29 mouse cellular contexts compared by ENCODE assay signal in genomic region chr13:103622324-103622723, GRCm38 (mm10).
DNase-seq lines count a peak whose midpoint lies in the region; ATAC-seq and TF ChIP-seq lines count a peak whose summit lies in the region.
"Had no signal": no experiment of that assay in that cellular context is flagged by ENCODE, and none has a peak within 500 bp of the region (broad histone marks: within the 10 kb centered on the region; RNA-seq: fewer than 3 reads in every experiment).

No protein-coding gene starts in this region.

- H3K36me3 ChIP-seq in forebrain, embryonic 16.5 days (ENCODE audit: control insufficient read depth, insufficient read depth): no peaks in the 10 kb centered on the region
- no peaks in the 10 kb centered on the region for H3K36me3 ChIP-seq in forebrain, embryonic 10.5 days (replicated peaks)
- H3K36me3 ChIP-seq in kidney, embryonic 15.5 days: no peaks in the 10 kb centered on the region
- no peaks in the 10 kb centered on the region for H3K36me3 ChIP-seq in midbrain, embryonic 15.5 days (replicated peaks)
- H3K36me3 ChIP-seq in midbrain, postnatal 0 days (ENCODE audit: insufficient read depth, low read length): no peaks in the 10 kb centered on the region
- H3K36me3 ChIP-seq: embryonic facial prominence, embryonic 12.5 days; heart, embryonic 13.5 days; limb, embryonic 15.5 days; liver, embryonic 13.5 days; stomach, embryonic 15.5 days had no signal

- no peak overlapping the region for H3K27ac ChIP-seq in forebrain, embryonic 16.5 days (ENCODE audit: low read length)
- H3K27ac ChIP-seq in forebrain, embryonic 10.5 days: no peak overlapping the region
- no peak overlapping the region for H3K27ac ChIP-seq in kidney, embryonic 15.5 days
- no peak overlapping the region for H3K27ac ChIP-seq in midbrain, embryonic 15.5 days
- no peak overlapping the region for H3K27ac ChIP-seq in midbrain, postnatal 0 days (ENCODE audit: low read depth, low read length)
- H3K27ac ChIP-seq: embryonic facial prominence, embryonic 12.5 days; gastrocnemius, adult 2 months; heart, adult 2 months; heart, embryonic 13.5 days; layer of hippocampus, adult 2 months; left cerebral cortex, adult 2 months; limb, embryonic 15.5 days; liver, embryonic 13.5 days; stomach, embryonic 15.5 days had no signal

- no peak for TF ChIP-seq CTCF in midbrain, postnatal 0 days (IDR thresholded peaks at IDR 0.05)

- no peaks in the 10 kb centered on the region for H3K4me1 ChIP-seq in forebrain, embryonic 16.5 days (replicated peaks; ENCODE audit: control insufficient read depth, insufficient read depth, low read length)
- peaks cover 14% of the 10 kb centered on the region for H3K4me1 ChIP-seq in forebrain, embryonic 10.5 days
- H3K4me1 ChIP-seq in kidney, embryonic 15.5 days: peaks cover 3% of the 10 kb centered on the region; the same call in 1 of the 2 replicates
- peaks cover 15% of the 10 kb centered on the region for H3K4me1 ChIP-seq in midbrain, embryonic 15.5 days
- H3K4me1 ChIP-seq in midbrain, postnatal 0 days (ENCODE audit: insufficient read depth, low read length): 0 out of 2 replicates have a peak, but pooled peaks cover 7% of the 10 kb centered on the region
- H3K4me1 ChIP-seq: embryonic facial prominence, embryonic 12.5 days; liver, embryonic 13.5 days; megakaryocyte, embryonic 14.5 days; stomach, embryonic 15.5 days had no signal

- peak; percentile 62; the same call in 1 of the 2 replicates for ATAC-seq in forebrain, embryonic 16.5 days
- ATAC-seq in kidney, embryonic 15.5 days (replicated peaks; ENCODE audit: low FRiP score): peak; percentile 85
- ATAC-seq in midbrain, embryonic 15.5 days (replicated peaks): peak; percentile 82
- no peak for ATAC-seq in midbrain, postnatal 0 days (ENCODE audit: low FRiP score)
- ATAC-seq: intestine, embryonic 16.5 days; lung, postnatal 0 days had no signal

- H3K9me3 ChIP-seq in forebrain, embryonic 16.5 days (ENCODE audit: control insufficient read depth, low read length): no peaks in the 10 kb centered on the region
- H3K9me3 ChIP-seq in forebrain, embryonic 10.5 days: no peaks in the 10 kb centered on the region; the same call in 1 of the 2 replicates
- H3K9me3 ChIP-seq in kidney, embryonic 15.5 days (replicated peaks): no peaks in the 10 kb centered on the region
- H3K9me3 ChIP-seq in midbrain, embryonic 15.5 days: no peaks in the 10 kb centered on the region
- no peaks in the 10 kb centered on the region for H3K9me3 ChIP-seq in midbrain, postnatal 0 days (ENCODE audit: low read length)
- H3K9me3 ChIP-seq: embryonic facial prominence, embryonic 12.5 days; heart, embryonic 13.5 days; limb, embryonic 15.5 days; liver, embryonic 13.5 days; stomach, embryonic 15.5 days had no signal

- DNase-seq in forebrain, embryonic 10.5 days (ENCODE audit: extremely low spot score, low spot score): no peak
- no peak for DNase-seq in kidney, postnatal 4 days
- DNase-seq in midbrain, postnatal 0 days (ENCODE audit: low spot score): no peak
- DNase-seq in layer of hippocampus, adult 11-12 months (ENCODE audit: low spot score): no peak
- DNase-seq: adrenal gland, postnatal 14 days; cerebellum, adult 11-12 months; cerebellum, adult 9-11 months; embryo, embryonic 11 days; gastrocnemius, adult 2 months; gastrocnemius, postnatal 36 days; heart, adult 2 months; heart, postnatal 10 days; kidney, adult 8-10 months; liver, embryonic 13.5 days; lung, adult 18-20 months; lung, postnatal 4 days; right cerebral cortex, postnatal 25 days had no signal

- H3K4me2 ChIP-seq in forebrain, embryonic 16.5 days (ENCODE audit: low read length): no peak overlapping the region
- H3K4me2 ChIP-seq in kidney, embryonic 15.5 days: no peak overlapping the region
- H3K4me2 ChIP-seq in midbrain, embryonic 15.5 days: no peak overlapping the region
- H3K4me2 ChIP-seq in midbrain, postnatal 0 days (ENCODE audit: low read depth, low read length, poor library complexity, severe bottlenecking): no peak overlapping the region
- H3K4me2 ChIP-seq: embryonic facial prominence, embryonic 12.5 days; heart, embryonic 13.5 days; limb, embryonic 15.5 days; liver, embryonic 13.5 days; stomach, embryonic 15.5 days had no signal

- 8% methylated on average over 5 of the region's 5 CpGs for WGBS in forebrain, embryonic 16.5 days
- WGBS in forebrain, embryonic 10.5 days: 26% methylated on average over 5 of the region's 5 CpGs
- WGBS in kidney, embryonic 15.5 days: 12% methylated on average over 5 of the region's 5 CpGs
- 11% methylated on average over 5 of the region's 5 CpGs for WGBS in midbrain, embryonic 15.5 days
- 15% methylated on average over 5 of the region's 5 CpGs for WGBS in midbrain, postnatal 0 days

- H3K9ac ChIP-seq in forebrain, embryonic 16.5 days (replicated peaks; ENCODE audit: low read depth, low read length): no peak overlapping the region
- no peak overlapping the region for H3K9ac ChIP-seq in kidney, embryonic 15.5 days
- no peak overlapping the region for H3K9ac ChIP-seq in midbrain, embryonic 15.5 days
- no peak overlapping the region for H3K9ac ChIP-seq in midbrain, postnatal 0 days (replicated peaks; ENCODE audit: low read length, poor library complexity, severe bottlenecking)
- H3K9ac ChIP-seq: embryonic facial prominence, embryonic 12.5 days; heart, embryonic 13.5 days; limb, embryonic 15.5 days; liver, embryonic 13.5 days; stomach, embryonic 15.5 days had no signal

- no peaks in the 10 kb centered on the region for H3K27me3 ChIP-seq in forebrain, embryonic 16.5 days (replicated peaks; ENCODE audit: control insufficient read depth, insufficient read depth, low read length)
- no peaks in the 10 kb centered on the region for H3K27me3 ChIP-seq in forebrain, embryonic 10.5 days (ENCODE audit: poor library complexity, severe bottlenecking)
- peaks cover 31% of the 10 kb centered on the region for H3K27me3 ChIP-seq in kidney, embryonic 15.5 days
- no peaks in the 10 kb centered on the region for H3K27me3 ChIP-seq in midbrain, embryonic 15.5 days (replicated peaks)
- no peaks in the 10 kb centered on the region for H3K27me3 ChIP-seq in midbrain, postnatal 0 days (ENCODE audit: insufficient read depth, low read length)
- H3K27me3 ChIP-seq: embryonic facial prominence, embryonic 12.5 days; heart, embryonic 13.5 days; stomach, embryonic 15.5 days had no signal

- H3K4me3 ChIP-seq in forebrain, embryonic 16.5 days (replicated peaks; ENCODE audit: low read length): no peak overlapping the region
- no peak overlapping the region for H3K4me3 ChIP-seq in forebrain, embryonic 10.5 days
- H3K4me3 ChIP-seq in kidney, embryonic 15.5 days (replicated peaks): no peak overlapping the region
- no peak overlapping the region for H3K4me3 ChIP-seq in midbrain, embryonic 15.5 days
- no peak overlapping the region for H3K4me3 ChIP-seq in midbrain, postnatal 0 days (ENCODE audit: low read depth, low read length)
- H3K4me3 ChIP-seq: embryonic facial prominence, embryonic 12.5 days; gastrocnemius, adult 2 months; heart, adult 2 months; heart, embryonic 13.5 days; layer of hippocampus, adult 2 months; left cerebral cortex, adult 2 months; limb, embryonic 15.5 days; liver, embryonic 13.5 days; megakaryocyte, embryonic 14.5 days; stomach, embryonic 15.5 days had no signal
